Mouse (Mus musculus) liver, postnatal 0 days (tissue): ENCODE data around the gene Cux1. TPM values are rescaled to one million over a fixed set of nuclear protein-coding genes. Genes with fewer than 3 reads are reported as not detected.
A peak's percentile ranks its signal among the peaks of the same experiment; 100 is the strongest.

Experiments
- ATAC-seq: fragments of 200-750 bp; cut with Nextera tagmentation; 2 replicates; pipeline ENCODE4 v1.8.0; 2017; ENCODE audit warnings: mild to moderate bottlenecking, moderate library complexity
- DNase-seq: peaks from one replicate; pipeline ENCODE4 v3.0.0-alpha.2; 2016
- H3K27ac ChIP-seq: fragments of 300-500 bp; sonication (generic); 2 replicates; pipeline ENCODE4 v1.5.1; 2014; ENCODE audit warnings: antibody characterized with exemption, moderate library complexity, mild to moderate bottlenecking, low read depth
- H3K27me3 ChIP-seq: fragments of 300-500 bp; sonication (generic); 2 replicates; pipeline ENCODE4 v1.6.1; 2014; ENCODE audit warnings: low read length, control low read depth, mixed read lengths; ENCODE audit not compliant: insufficient read depth
- H3K36me3 ChIP-seq: fragments of 300-500 bp; sonication (generic); replicated peaks from 2 replicates; pipeline ENCODE4 v1.6.1; 2014; ENCODE audit warnings: mild to moderate bottlenecking, control low read depth, low read length, moderate library complexity, mixed read lengths; ENCODE audit not compliant: insufficient read depth
- H3K4me1 ChIP-seq: fragments of 300-500 bp; sonication (generic); 2 replicates; pipeline ENCODE4 v1.6.1; 2014; ENCODE audit warnings: antibody characterized with exemption, mild to moderate bottlenecking, control low read depth; ENCODE audit not compliant: insufficient read depth
- H3K4me2 ChIP-seq: fragments of 300-500 bp; sonication (generic); 2 replicates; pipeline ENCODE4 v1.6.1; 2014; ENCODE audit warnings: low read depth, mild to moderate bottlenecking, low read length, moderate library complexity, mixed read lengths
- H3K4me3 ChIP-seq: fragments of 300-500 bp; sonication (generic); 2 replicates; pipeline ENCODE4 v1.5.1; 2014; ENCODE audit warnings: low read depth, low read length
- H3K9ac ChIP-seq: fragments of 300-500 bp; sonication (generic); replicated peaks from 2 replicates; pipeline ENCODE4 v1.6.1; 2014; ENCODE audit warnings: mild to moderate bottlenecking, moderate library complexity
- H3K9me3 ChIP-seq: fragments of 300-500 bp; sonication (generic); 2 replicates; pipeline ENCODE4 v1.6.1; 2016; ENCODE audit warnings: mild to moderate bottlenecking, control low read depth, low read length, mixed read lengths
- CTCF ChIP-seq: sonication (generic); IDR thresholded peaks from 2 replicates; pipeline ENCODE4 v1.5.1; 2016; ENCODE audit warnings: antibody characterized with exemption, low read depth
- EP300 ChIP-seq: IDR thresholded peaks from 2 replicates; pipeline ENCODE4 v1.6.1; 2016; ENCODE audit warnings: antibody characterized with exemption, low read depth, mild to moderate bottlenecking
- WGBS: fragments of 180-500 bp; shearing (Covaris S2); extraction: QIAGEN DNeasy Blood & Tissue Kit; methylation state at CpG from one replicate; pipeline ENCODE4 v1.1.7; 2014; ENCODE audit not compliant: insufficient replicate concordance; 5-methylcytosine and 5-hydroxymethylcytosine counted together
- polyA plus RNA-seq: library from polyadenylated mRNA; unstranded; fragments of >200 nt; fragmentation: Nextera tagmentation; extraction: Ambion mirVana; gene quantifications from 2 replicates; pipeline ENCODE4 v1.2.1, GENCODE M21; 2015

Gene Cux1
- polyA plus RNA-seq, 1 experiment from 2014 or later, result 10.7 TPM

DNA sequence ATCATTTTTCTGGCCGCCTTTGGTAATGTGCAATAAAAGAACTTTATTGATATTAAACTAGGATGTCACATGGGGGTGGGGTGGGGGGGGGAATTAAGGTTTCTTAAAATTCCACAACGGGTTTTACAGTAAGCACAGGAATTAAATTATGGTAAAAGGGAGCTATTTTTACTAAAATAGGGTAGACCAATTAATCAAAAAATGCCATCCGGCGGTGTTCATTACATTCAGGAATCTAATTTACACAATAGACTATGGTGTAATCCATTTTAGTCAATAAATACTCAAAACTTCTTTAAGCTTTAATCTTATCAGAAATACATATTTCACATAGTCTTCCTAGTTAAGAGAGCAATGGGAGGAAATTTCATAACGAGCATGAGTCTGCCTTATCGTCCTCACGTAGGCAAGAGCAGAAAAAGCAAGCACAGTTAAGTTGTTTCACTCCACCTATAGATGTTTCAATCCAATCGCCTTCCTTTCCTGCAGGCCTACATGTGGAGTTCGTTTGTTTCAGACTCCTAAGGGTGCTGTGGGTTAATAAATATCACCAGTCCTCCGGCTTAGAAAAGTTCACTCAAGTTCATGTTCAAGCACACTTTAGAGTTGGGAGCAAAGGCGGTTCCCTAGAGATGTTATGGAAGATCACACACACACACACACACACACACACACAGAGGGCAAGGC lies 2.5 kb downstream of the Cux1 start:
- H3K9ac ChIP-seq, result peak overlapping the region; percentile 84
- H3K4me1 ChIP-seq, result peaks cover 9% of the 10 kb centered on the region
- no peak for ATAC-seq
- no peak for TF ChIP-seq CTCF
- TF ChIP-seq EP300, result no peak
- H3K27me3 ChIP-seq, result peaks cover 15% of the 10 kb centered on the region
- peak overlapping the region; percentile 99 for H3K4me3 ChIP-seq
- H3K4me2 ChIP-seq, result peak overlapping the region; percentile 100
- H3K36me3 ChIP-seq, result no peaks in the 10 kb centered on the region
- no peaks in the 10 kb centered on the region for H3K9me3 ChIP-seq
- H3K27ac ChIP-seq, result 0 out of 2 replicates have a peak overlapping the region, but pooled peaks have one; percentile 36
- 35% methylated on average over 11 of the region's 11 CpGs for WGBS
- no peak for DNase-seq

DNA sequence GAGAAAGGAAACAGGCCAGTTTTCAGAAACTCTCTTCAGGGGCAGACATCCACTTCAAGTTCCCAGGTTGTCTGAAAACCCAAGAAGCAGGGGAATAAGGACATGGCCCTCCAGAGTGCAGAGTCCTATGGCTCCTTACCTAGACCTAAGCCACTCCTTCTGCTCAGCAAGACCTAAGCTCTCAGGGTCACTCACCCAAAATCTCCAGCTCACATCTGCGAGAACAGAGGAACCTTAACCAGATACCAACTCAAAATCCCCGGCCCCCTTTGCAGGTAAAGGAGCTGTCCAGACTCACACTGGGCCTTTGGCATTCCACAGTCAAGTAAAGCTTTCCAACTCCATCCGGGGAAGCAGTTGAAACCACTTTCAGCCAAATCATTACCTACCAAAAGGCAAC lies 3.3 kb downstream of the Cux1 start:
- Histone ChIP-seq H3K9ac (no peak overlapping the region), H3K4me3 (no peak overlapping the region), H3K27me3 (peaks cover 9% of the 10 kb centered on the region), H3K36me3 (no peaks in the 10 kb centered on the region), H3K4me2 (no peak overlapping the region), H3K4me1 (peaks cover 9% of the 10 kb centered on the region), H3K9me3 (no peaks in the 10 kb centered on the region), H3K27ac (no peak overlapping the region)
- no peak for TF ChIP-seq CTCF
- TF ChIP-seq EP300, result no peak
- ATAC-seq (no peak), DNase-seq (no peak)
- 81% methylated on average over 3 of the region's 3 CpGs for WGBS

- ATAC-seq (no peak), DNase-seq (no peak)
- H3K4me3 ChIP-seq, result no peak overlapping the region
- no peak overlapping the region for H3K4me2 ChIP-seq
- H3K9me3 ChIP-seq, result no peaks in the 10 kb centered on the region
- 76% methylated on average over 4 of the region's 4 CpGs for whole genome bisulfite sequencing
- TF ChIP-seq CTCF, result no peak
- TF ChIP-seq EP300, result no peak
- no peaks in the 10 kb centered on the region for H3K36me3 ChIP-seq
- H3K4me1 ChIP-seq, result peaks cover 9% of the 10 kb centered on the region
- no peak overlapping the region for H3K9ac ChIP-seq
- H3K27ac ChIP-seq, result no peak overlapping the region
- peaks cover 3% of the 10 kb centered on the region; the same call in 1 of the 2 replicates for H3K27me3 ChIP-seq
Measured at GRCm38 (mm10) chr5:136563104-136563503, 4.2 kb downstream of the Cux1 start.

GRCm38 (mm10) chr5:136562212-136562611 lies 5.1 kb downstream of the Cux1 start:
- Histone ChIP-seq H3K36me3 (no peaks in the 10 kb centered on the region), H3K4me1 (peaks cover 16% of the 10 kb centered on the region)
- TF ChIP-seq CTCF (no peak), EP300 (no peak)

GRCm38 (mm10) chr5:136561641-136562040 lies 5.6 kb downstream of the Cux1 start:
- no peak for TF ChIP-seq EP300
- TF ChIP-seq CTCF, result no peak
- Histone ChIP-seq H3K9me3 (no peaks in the 10 kb centered on the region), H3K4me3 (no peak overlapping the region), H3K27me3 (no peaks in the 10 kb centered on the region), H3K4me1 (peaks cover 19% of the 10 kb centered on the region), H3K36me3 (no peaks in the 10 kb centered on the region), H3K9ac (no peak overlapping the region), H3K4me2 (no peak overlapping the region), H3K27ac (no peak overlapping the region)
- ATAC-seq, result no peak
- DNase-seq, result no peak
- 77% methylated on average over 1 of the region's 1 CpGs for WGBS

More at GRCm38 (mm10) chr5:136562212-136562611, 5.1 kb downstream of the Cux1 start:
- Histone ChIP-seq H3K27ac (no peak overlapping the region), H3K4me2 (no peak overlapping the region), H3K27me3 (no peaks in the 10 kb centered on the region), H3K4me3 (no peak overlapping the region), H3K9ac (no peak overlapping the region), H3K9me3 (no peaks in the 10 kb centered on the region)
- 68% methylated on average over 1 of the region's 1 CpGs for WGBS
- no peak for DNase-seq
- no peak for ATAC-seq

DNA sequence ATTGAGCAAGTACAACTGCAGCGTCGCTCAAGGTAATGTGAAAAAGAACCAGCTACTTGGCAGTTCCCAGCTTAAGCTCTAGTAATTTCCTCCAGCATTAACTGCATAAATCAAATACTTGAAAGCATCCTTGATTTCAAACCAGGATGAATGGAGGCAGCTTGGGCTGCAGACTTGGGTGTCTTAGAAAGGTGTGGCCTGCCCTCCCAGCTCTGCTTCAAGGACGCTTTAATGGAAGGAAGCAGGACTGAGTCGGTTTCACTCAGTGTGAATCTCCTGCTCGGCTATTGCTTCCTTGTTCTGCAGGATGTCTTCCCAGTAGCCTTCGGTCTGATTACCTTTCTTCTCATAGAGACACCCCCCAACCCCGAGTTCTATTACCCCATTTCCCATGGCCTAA lies 6.6 kb downstream of the Cux1 start:
- no peaks in the 10 kb centered on the region for H3K36me3 ChIP-seq
- WGBS, result 58% methylated on average over 7 of the region's 7 CpGs
- no peak overlapping the region for H3K27ac ChIP-seq
- H3K9me3 ChIP-seq, result no peaks in the 10 kb centered on the region
- H3K9ac ChIP-seq, result no peak overlapping the region
- H3K4me2 ChIP-seq, result no peak overlapping the region
- H3K27me3 ChIP-seq, result no peaks in the 10 kb centered on the region
- ATAC-seq (no peak), DNase-seq (no peak)
- H3K4me3 ChIP-seq, result no peak overlapping the region
- TF ChIP-seq EP300 (no peak), CTCF (no peak)
- peaks cover 29% of the 10 kb centered on the region for H3K4me1 ChIP-seq

- ATAC-seq (no peak), DNase-seq (no peak)
- Histone ChIP-seq H3K9ac (no peak overlapping the region), H3K27me3 (no peaks in the 10 kb centered on the region), H3K4me3 (no peak overlapping the region), H3K27ac (no peak overlapping the region), H3K4me2 (no peak overlapping the region), H3K36me3 (no peaks in the 10 kb centered on the region), H3K4me1 (peaks cover 22% of the 10 kb centered on the region), H3K9me3 (no peaks in the 10 kb centered on the region)
- 56% methylated on average over 4 of the region's 4 CpGs for WGBS
- TF ChIP-seq EP300 (no peak), CTCF (no peak)
Measured at GRCm38 (mm10) chr5:136557446-136557845, 9.8 kb downstream of the Cux1 start.
